Mouse (Mus musculus) kidney, postnatal 4 days (tissue): Measurements from ENCODE around the gene Tbc1d9.

Source experiments
- DNase-seq, 2 experiments: peaks; one replicate each; pipeline ENCODE4 v3.0.0; 2021; ENCODE audit warnings: mixed read lengths in 2 of 2

Tbc1d9 gene

GRCm38 (mm10) chr8:83181851-83182482 is 16.8 kb downstream of the Tbc1d9 start:
- no peak for DNase-seq

GRCm38 (mm10) chr8:83182784-83183183 is 17.6 kb downstream of the Tbc1d9 start:
- no peak for DNase-seq

- DNase-seq, result peak in 1 of 2 experiments; percentile 30
These were observed 21.2 kb downstream of the Tbc1d9 start for GRCm38 (mm10) chr8:83186376-83186775.

GRCm38 (mm10) chr8:83187363-83187962 is 22.3 kb downstream of the Tbc1d9 start:
- DNase-seq, result no peak

GRCm38 (mm10) chr8:83189538-83190095 is 24.5 kb downstream of the Tbc1d9 start:
- no peak for DNase-seq

GRCm38 (mm10) chr8:83196088-83196487 is 30.9 kb downstream of the Tbc1d9 start:
- DNase-seq, result no peak

GRCm38 (mm10) chr8:83199715-83200114 is 34.6 kb downstream of the Tbc1d9 start:
- no peak for DNase-seq

- peak in 1 of 2 experiments; percentile 17 for DNase-seq
These were observed 35.3 kb downstream of the Tbc1d9 start for GRCm38 (mm10) chr8:83200191-83201177.

- no peak for DNase-seq
These were observed 37.8 kb downstream of the Tbc1d9 start for GRCm38 (mm10) chr8:83202946-83203345.

- DNase-seq, result no peak
These were observed 40.8 kb downstream of the Tbc1d9 start for GRCm38 (mm10) chr8:83205907-83206306.

GRCm38 (mm10) chr8:83209581-83209980 is 44.4 kb downstream of the Tbc1d9 start:
- DNase-seq, result no peak

- no peak for DNase-seq
These were observed 45.5 kb downstream of the Tbc1d9 start for GRCm38 (mm10) chr8:83210676-83211075.

- DNase-seq, result no peak
These were observed 49.9 kb downstream of the Tbc1d9 start for GRCm38 (mm10) chr8:83215065-83215464.

- no peak for DNase-seq
These were observed 51.4 kb downstream of the Tbc1d9 start for GRCm38 (mm10) chr8:83216520-83216919.

GRCm38 (mm10) chr8:83217196-83217595 is 52.0 kb downstream of the Tbc1d9 start:
- DNase-seq, result no peak

- DNase-seq, result no peak
These were observed 52.7 kb downstream of the Tbc1d9 start for GRCm38 (mm10) chr8:83217891-83218290.

- DNase-seq, result no peak
These were observed 54.2 kb downstream of the Tbc1d9 start for GRCm38 (mm10) chr8:83219392-83219791.

GRCm38 (mm10) chr8:83220746-83221145 is 55.6 kb downstream of the Tbc1d9 start:
- DNase-seq, result no peak

- no peak for DNase-seq
These were observed 59.7 kb downstream of the Tbc1d9 start for GRCm38 (mm10) chr8:83224754-83225416.

- no peak for DNase-seq
These were observed 60.4 kb downstream of the Tbc1d9 start for GRCm38 (mm10) chr8:83225598-83225997.

- DNase-seq, result no peak
These were observed 62.2 kb downstream of the Tbc1d9 start for GRCm38 (mm10) chr8:83227336-83227735.

GRCm38 (mm10) chr8:83233099-83233498 is 67.9 kb downstream of the Tbc1d9 start:
- DNase-seq, result peak in 1 of 2 experiments; percentile 19

GRCm38 (mm10) chr8:83239341-83239740 is 74.2 kb downstream of the Tbc1d9 start:
- no peak for DNase-seq
